Mouse (Mus musculus) heart, embryonic 14.5 days (tissue): ENCODE measurements around the gene Dnlz. TPM values are rescaled to one million over a fixed set of nuclear protein-coding genes. Genes with fewer than 3 reads are reported as not detected.

Experiments
- ATAC-seq: fragments of 200-750 bp; cut with Nextera tagmentation; 2 replicates; pipeline ENCODE4 v1.8.0; 2017; ENCODE audit warnings: low read depth, moderate TSS enrichment; ENCODE audit not compliant: insufficient number of reproducible peaks, insufficient read depth, low FRiP score
- H3K27ac ChIP-seq, 2 experiments: fragments of 200-500 bp in 1 of 2; fragments of 300-500 bp in 1 of 2; sonication (generic) in 1 of 2; replicated peaks in 1 of 2; 2 replicates each; pipeline ENCODE4 v1.5.1; 2012 to 2014; ENCODE audit warnings: low read depth in 2 of 2, low read length in 2 of 2, control low read depth in 1 of 2, mild to moderate bottlenecking in 1 of 2, mixed read lengths in 1 of 2; ENCODE audit not compliant: control insufficient read depth in 1 of 2, insufficient read depth in 1 of 2
- H3K27me3 ChIP-seq: fragments of 300-500 bp; sonication (generic); 2 replicates; pipeline ENCODE4 v1.6.1; 2014; ENCODE audit warnings: mild to moderate bottlenecking, low read length, control low read depth; ENCODE audit not compliant: control insufficient read depth, insufficient read depth
- H3K36me3 ChIP-seq: fragments of 300-500 bp; sonication (generic); 2 replicates; pipeline ENCODE4 v1.6.1; 2014; ENCODE audit warnings: mild to moderate bottlenecking, control low read depth, low read length, mixed read lengths; ENCODE audit not compliant: control insufficient read depth, insufficient read depth
- H3K4me1 ChIP-seq, 2 experiments: fragments of 200-500 bp in 1 of 2; fragments of 300-500 bp in 1 of 2; sonication (generic) in 1 of 2; 2 replicates each; pipeline ENCODE4 v1.6.1; 2012 to 2014; ENCODE audit warnings: low read length in 2 of 2, control low read depth in 1 of 2, mixed read lengths in 1 of 2; ENCODE audit not compliant: control insufficient read depth in 2 of 2, insufficient read depth in 2 of 2
- H3K4me2 ChIP-seq: fragments of 300-500 bp; sonication (generic); 2 replicates; pipeline ENCODE4 v1.6.1; 2014; ENCODE audit warnings: mild to moderate bottlenecking, low read length
- H3K4me3 ChIP-seq, 2 experiments: fragments of 200-500 bp in 1 of 2; fragments of 300-500 bp in 1 of 2; sonication (generic) in 1 of 2; 2 replicates each; pipeline ENCODE4 v1.5.1; 2012 to 2014; ENCODE audit warnings: low read length in 2 of 2, mild to moderate bottlenecking in 2 of 2, control low read depth in 1 of 2, low read depth in 1 of 2, moderate library complexity in 1 of 2; ENCODE audit not compliant: control insufficient read depth in 1 of 2, insufficient read depth in 1 of 2
- H3K9ac ChIP-seq: fragments of 300-500 bp; sonication (generic); 2 replicates; pipeline ENCODE4 v1.6.1; 2014; ENCODE audit warnings: mild to moderate bottlenecking, low read length
- H3K9me3 ChIP-seq: fragments of 300-500 bp; sonication (generic); 2 replicates; pipeline ENCODE4 v1.6.1; 2016; ENCODE audit warnings: low read length, control low read depth; ENCODE audit not compliant: control insufficient read depth
- WGBS: fragments of 180-500 bp; shearing (Covaris S2); extraction: QIAGEN DNeasy Blood & Tissue Kit; methylation state at CpG from one replicate; pipeline ENCODE4 v1.1.7; 2014; 5-methylcytosine and 5-hydroxymethylcytosine counted together
- polyA plus RNA-seq: library from polyadenylated mRNA; unstranded; fragments of >200 nt; fragmentation: Nextera tagmentation; extraction: Ambion mirVana; gene quantifications from 2 replicates; pipeline ENCODE4 v1.2.1, GENCODE M21; 2014

The Dnlz gene
- polyA plus RNA-seq, 1 experiment from 2014 or later: 30.8 TPM

GRCm38 (mm10) chr2:26319519-26320244 is 32.2 kb downstream of the Dnlz start:
- Histone ChIP-seq H3K9ac (no peak overlapping the region; the same call in 1 of the 2 replicates), H3K9me3 (no peaks in the 10 kb centered on the region), H3K4me1 (peaks cover 35 to 58% of the 10 kb centered on the region in 2 experiments), H3K27me3 (no peaks in the 10 kb centered on the region), H3K4me2 (no peak overlapping the region), H3K27ac (no peak overlapping the region), H3K4me3 (no peak overlapping the region), H3K36me3 (peaks cover 29% of the 10 kb centered on the region)
- 87% methylated on average over 13 of the region's 13 CpGs for WGBS
- ATAC-seq: no peak

- peak overlapping the region; percentile 27; the same call in 1 of the 2 replicates for H3K9ac ChIP-seq
- no peak overlapping the region for H3K4me3 ChIP-seq
- H3K27me3 ChIP-seq: no peaks in the 10 kb centered on the region
- peaks cover 24% of the 10 kb centered on the region for H3K36me3 ChIP-seq
- ATAC-seq: no peak
- H3K9me3 ChIP-seq: no peaks in the 10 kb centered on the region
- 89% methylated on average over 9 of the region's 9 CpGs for WGBS
- no peak overlapping the region for H3K27ac ChIP-seq
- H3K4me1 ChIP-seq: peaks cover 41 to 56% of the 10 kb centered on the region in 2 experiments
- H3K4me2 ChIP-seq: no peak overlapping the region
Observed at GRCm38 (mm10) chr2:26319109-26319508, 32.8 kb downstream of the Dnlz start.

- no peaks in the 10 kb centered on the region for H3K27me3 ChIP-seq
- H3K27ac ChIP-seq: no peak overlapping the region
- H3K36me3 ChIP-seq: peaks cover 14% of the 10 kb centered on the region
- WGBS: 83% methylated on average over 3 of the region's 3 CpGs
- ATAC-seq: no peak
- H3K9me3 ChIP-seq: no peaks in the 10 kb centered on the region
- peaks cover 39 to 50% of the 10 kb centered on the region in 2 experiments for H3K4me1 ChIP-seq
- no peak overlapping the region for H3K4me2 ChIP-seq
- peak overlapping the region; percentile 88 for H3K9ac ChIP-seq
- H3K4me3 ChIP-seq: no peak overlapping the region
Observed at GRCm38 (mm10) chr2:26317991-26318672, 33.8 kb downstream of the Dnlz start.

GRCm38 (mm10) chr2:26317371-26317770 is 34.5 kb downstream of the Dnlz start:
- H3K4me2 ChIP-seq: peak overlapping the region; percentile 93
- H3K27me3 ChIP-seq: no peaks in the 10 kb centered on the region
- no peaks in the 10 kb centered on the region for H3K9me3 ChIP-seq
- H3K4me3 ChIP-seq: no peak overlapping the region
- peaks cover 6% of the 10 kb centered on the region for H3K36me3 ChIP-seq
- ATAC-seq: no peak
- peaks cover 39 to 50% of the 10 kb centered on the region in 2 experiments for H3K4me1 ChIP-seq
- H3K27ac ChIP-seq: peak overlapping the region in 1 of 2 experiments; percentile 89; a peak in 2 of 4 replicates
- WGBS: 53% methylated on average over 3 of the region's 3 CpGs
- peak overlapping the region; percentile 88 for H3K9ac ChIP-seq

GRCm38 (mm10) chr2:26316576-26317246 is 35.2 kb downstream of the Dnlz start:
- WGBS: 57% methylated on average over 9 of the region's 9 CpGs
- no peaks in the 10 kb centered on the region; the same call in 1 of the 2 replicates for H3K36me3 ChIP-seq
- peak overlapping the region; percentile 93 for H3K4me2 ChIP-seq
- peaks cover 39 to 50% of the 10 kb centered on the region in 2 experiments for H3K4me1 ChIP-seq
- no peak for ATAC-seq
- no peaks in the 10 kb centered on the region for H3K27me3 ChIP-seq
- peak overlapping the region; percentile 71 to 87 for H3K4me3 ChIP-seq
- no peaks in the 10 kb centered on the region for H3K9me3 ChIP-seq
- H3K27ac ChIP-seq: peak overlapping the region; percentile 89; a peak in 3 of 4 replicates
- peak overlapping the region; percentile 88 for H3K9ac ChIP-seq

GRCm38 (mm10) chr2:26315925-26316311 is 36.0 kb downstream of the Dnlz start:
- H3K36me3 ChIP-seq: no peaks in the 10 kb centered on the region; the same call in 1 of the 2 replicates
- peak; percentile 17 for ATAC-seq
- peak overlapping the region; percentile 89 for H3K27ac ChIP-seq
- peak overlapping the region; percentile 88 for H3K9ac ChIP-seq
- peak overlapping the region; percentile 93 for H3K4me2 ChIP-seq
- WGBS: under 1% methylated on average over 11 of the region's 11 CpGs
- H3K4me3 ChIP-seq: peak overlapping the region; percentile 71 to 87
- no peaks in the 10 kb centered on the region for H3K9me3 ChIP-seq
- no peaks in the 10 kb centered on the region for H3K27me3 ChIP-seq
- H3K4me1 ChIP-seq: peaks cover 39 to 50% of the 10 kb centered on the region in 2 experiments
